Mouse (Mus musculus): Measurements from ENCODE around the gene Ddit4l. TPM values are rescaled to one million over a fixed set of nuclear protein-coding genes. Genes with fewer than 3 reads are reported as not detected.

Gene Ddit4l
- polyA plus RNA-seq, 1 experiment: 4.1 TPM

DNA sequence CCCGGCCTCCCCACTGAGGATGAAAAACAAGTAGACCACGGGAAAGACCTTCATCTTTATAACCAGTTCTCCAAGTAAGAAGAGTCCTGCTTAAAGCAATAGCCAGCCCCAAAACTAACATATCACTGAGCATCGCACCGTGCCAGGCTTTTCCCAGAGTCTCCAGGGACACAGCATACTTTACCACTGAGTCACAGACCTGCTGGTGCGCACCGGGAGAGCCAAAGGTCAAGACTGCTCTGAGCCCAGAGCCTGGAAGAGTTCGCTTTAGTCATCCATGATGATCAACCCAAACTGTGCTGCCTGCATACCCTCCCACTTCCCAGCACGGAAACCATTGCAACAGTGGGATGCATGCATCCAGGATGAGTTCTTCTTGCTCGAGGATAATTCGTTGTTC is 12.3 kb downstream of the Ddit4l start:
- Histone ChIP-seq H3K4me3 (replicated peaks; ENCODE audit: insufficient read depth, low read depth, low read length) (no peak overlapping the region), H3K27me3 (ENCODE audit: control insufficient read depth, insufficient read depth, low read length) (no peaks in the 10 kb centered on the region), H3K27ac (ENCODE audit: insufficient read depth, low read length) (no peak overlapping the region), H3K4me1 (ENCODE audit: control insufficient read depth, insufficient read depth, low read length) (no peaks in the 10 kb centered on the region)
- no peak for DNase-seq
- no peak for TF ChIP-seq POLR2A (IDR thresholded peaks at IDR 0.05; ENCODE audit: borderline replicate concordance, insufficient read depth, low read length)
- WGBS: 80% methylated on average over 10 of the region's 10 CpGs

GRCm38 (mm10) chr3:137636571-137636970 is 15.2 kb downstream of the Ddit4l start:
- WGBS: 93% methylated on average over 4 of the region's 4 CpGs
- no peaks in the 10 kb centered on the region for H3K27me3 ChIP-seq (ENCODE audit: control insufficient read depth, insufficient read depth, low read length)
- no peak for DNase-seq
- TF ChIP-seq CTCF (IDR thresholded peaks at IDR 0.05; ENCODE audit: borderline replicate concordance, insufficient read depth, low read depth, low read length): no peak
- no peaks in the 10 kb centered on the region for H3K4me1 ChIP-seq (ENCODE audit: control insufficient read depth, insufficient read depth, low read length)
- no peak overlapping the region for H3K4me3 ChIP-seq (replicated peaks; ENCODE audit: insufficient read depth, low read depth, low read length)
- no peak overlapping the region for H3K27ac ChIP-seq (ENCODE audit: insufficient read depth, low read length)

- Histone ChIP-seq H3K4me1 (ENCODE audit: control insufficient read depth, insufficient read depth, low read length) (no peaks in the 10 kb centered on the region), H3K4me3 (replicated peaks; ENCODE audit: insufficient read depth, low read depth, low read length) (no peak overlapping the region), H3K27me3 (ENCODE audit: control insufficient read depth, insufficient read depth, low read length) (no peaks in the 10 kb centered on the region; the same call in 1 of the 2 replicates), H3K27ac (ENCODE audit: insufficient read depth, low read length) (no peak overlapping the region)
- DNase-seq: no peak
- TF ChIP-seq CTCF (IDR thresholded peaks at IDR 0.05; ENCODE audit: borderline replicate concordance, insufficient read depth, low read depth, low read length) (no peak), POLR2A (IDR thresholded peaks at IDR 0.05; ENCODE audit: borderline replicate concordance, insufficient read depth, low read length) (no peak)
- WGBS: 83% methylated on average over 5 of the region's 5 CpGs
Observed at GRCm38 (mm10) chr3:137641238-137641637, 19.8 kb downstream of the Ddit4l start.

- H3K4me3 ChIP-seq (replicated peaks; ENCODE audit: insufficient read depth, low read depth, low read length): no peak overlapping the region
- no peak for DNase-seq
- 28% methylated on average over 8 of the region's 8 CpGs for WGBS
Observed at GRCm38 (mm10) chr3:137642137-137642536, 20.7 kb downstream of the Ddit4l start.

DNA sequence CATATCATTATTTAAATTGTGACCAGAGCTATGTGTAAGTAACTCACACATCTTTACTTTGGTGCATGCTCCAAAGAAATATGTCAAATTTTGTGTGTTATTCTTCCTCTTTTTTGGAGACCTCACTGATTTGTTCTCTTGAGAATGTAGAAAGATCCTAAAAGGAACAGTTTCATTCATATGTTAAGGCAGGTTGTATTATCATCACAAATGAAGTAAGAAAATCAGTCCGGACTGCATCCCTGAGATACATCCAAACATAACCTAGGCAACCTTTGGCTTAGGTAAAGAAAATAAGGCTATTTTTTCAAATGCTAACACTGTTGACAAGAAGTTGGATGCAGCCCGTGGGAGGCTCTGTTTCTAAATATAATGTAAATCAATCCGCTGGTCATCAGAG is 21.2 kb downstream of the Ddit4l start:
- WGBS: 77% methylated on average over 3 of the region's 3 CpGs

More at GRCm38 (mm10) chr3:137642137-137642536, 20.7 kb downstream of the Ddit4l start:
- Histone ChIP-seq H3K27me3 (ENCODE audit: control insufficient read depth, insufficient read depth, low read length) (no peaks in the 10 kb centered on the region; the same call in 1 of the 2 replicates), H3K4me1 (ENCODE audit: control insufficient read depth, insufficient read depth, low read length) (no peaks in the 10 kb centered on the region), H3K27ac (ENCODE audit: insufficient read depth, low read length) (no peak overlapping the region)
- no peak for TF ChIP-seq POLR2A (IDR thresholded peaks at IDR 0.05; ENCODE audit: borderline replicate concordance, insufficient read depth, low read length)
- TF ChIP-seq CTCF (IDR thresholded peaks at IDR 0.05; ENCODE audit: borderline replicate concordance, insufficient read depth, low read depth, low read length): no peak

GRCm38 (mm10) chr3:137644081-137644480 is 22.7 kb downstream of the Ddit4l start:
- Histone ChIP-seq H3K4me3 (replicated peaks; ENCODE audit: insufficient read depth, low read depth, low read length) (no peak overlapping the region), H3K27me3 (ENCODE audit: control insufficient read depth, insufficient read depth, low read length) (no peaks in the 10 kb centered on the region; the same call in 1 of the 2 replicates), H3K4me1 (ENCODE audit: control insufficient read depth, insufficient read depth, low read length) (no peaks in the 10 kb centered on the region), H3K27ac (ENCODE audit: insufficient read depth, low read length) (no peak overlapping the region)
- 97% methylated on average over 3 of the region's 3 CpGs for WGBS
- no peak for DNase-seq
- TF ChIP-seq CTCF (IDR thresholded peaks at IDR 0.05; ENCODE audit: borderline replicate concordance, insufficient read depth, low read depth, low read length) (no peak), POLR2A (IDR thresholded peaks at IDR 0.05; ENCODE audit: borderline replicate concordance, insufficient read depth, low read length) (no peak)

More for the DNA sequence above, 21.2 kb downstream of the Ddit4l start:
- H3K27me3 ChIP-seq (ENCODE audit: control insufficient read depth, insufficient read depth, low read length): no peaks in the 10 kb centered on the region; the same call in 1 of the 2 replicates
- no peak overlapping the region for H3K4me3 ChIP-seq (replicated peaks; ENCODE audit: insufficient read depth, low read depth, low read length)
- no peak for TF ChIP-seq POLR2A (IDR thresholded peaks at IDR 0.05; ENCODE audit: borderline replicate concordance, insufficient read depth, low read length)
- TF ChIP-seq CTCF (IDR thresholded peaks at IDR 0.05; ENCODE audit: borderline replicate concordance, insufficient read depth, low read depth, low read length): no peak
- no peaks in the 10 kb centered on the region for H3K4me1 ChIP-seq (ENCODE audit: control insufficient read depth, insufficient read depth, low read length)
- no peak for DNase-seq
- no peak overlapping the region for H3K27ac ChIP-seq (ENCODE audit: insufficient read depth, low read length)

GRCm38 (mm10) chr3:137644947-137645346 is 23.5 kb downstream of the Ddit4l start:
- no peak for DNase-seq
- 86% methylated on average over 6 of the region's 6 CpGs for WGBS
- TF ChIP-seq CTCF (IDR thresholded peaks at IDR 0.05; ENCODE audit: borderline replicate concordance, insufficient read depth, low read depth, low read length) (no peak), POLR2A (IDR thresholded peaks at IDR 0.05; ENCODE audit: borderline replicate concordance, insufficient read depth, low read length) (no peak)
- Histone ChIP-seq H3K27ac (ENCODE audit: insufficient read depth, low read length) (no peak overlapping the region), H3K27me3 (ENCODE audit: control insufficient read depth, insufficient read depth, low read length) (no peaks in the 10 kb centered on the region; the same call in 1 of the 2 replicates), H3K4me3 (replicated peaks; ENCODE audit: insufficient read depth, low read depth, low read length) (no peak overlapping the region), H3K4me1 (ENCODE audit: control insufficient read depth, insufficient read depth, low read length) (no peaks in the 10 kb centered on the region)

GRCm38 (mm10) chr3:137647427-137648100 is 26.2 kb downstream of the Ddit4l start:
- Histone ChIP-seq H3K27ac (ENCODE audit: insufficient read depth, low read length) (no peak overlapping the region), H3K4me3 (replicated peaks; ENCODE audit: insufficient read depth, low read depth, low read length) (no peak overlapping the region), H3K27me3 (ENCODE audit: control insufficient read depth, insufficient read depth, low read length) (no peaks in the 10 kb centered on the region; the same call in 1 of the 2 replicates), H3K4me1 (ENCODE audit: control insufficient read depth, insufficient read depth, low read length) (no peaks in the 10 kb centered on the region)
- no peak for DNase-seq
- WGBS: 67% methylated on average over 12 of the region's 12 CpGs
- TF ChIP-seq CTCF (IDR thresholded peaks at IDR 0.05; ENCODE audit: borderline replicate concordance, insufficient read depth, low read depth, low read length): no peak
- no peak for TF ChIP-seq POLR2A (IDR thresholded peaks at IDR 0.05; ENCODE audit: borderline replicate concordance, insufficient read depth, low read length)

All from cerebellum, adult 2 months (tissue).